Mouse (Mus musculus) brown adipose tissue, adult 24 weeks (tissue): ENCODE measurements around the gene Arhgap25. TPM values are rescaled to one million over a fixed set of nuclear protein-coding genes. Genes with fewer than 3 reads are reported as not detected.
"Not testable (repeated sequence)": the region's sequence is repeated elsewhere in the genome, so short reads cannot be mapped to it uniquely, and the experiment has no call there.

Source experiments
- H3K27ac ChIP-seq: fragments of 200-500 bp; replicated peaks from 2 replicates; pipeline ENCODE4 v1.5.1; 2012; ENCODE audit warnings: low read depth, mild to moderate bottlenecking, low read length
- H3K4me1 ChIP-seq: fragments of 200-500 bp; 2 replicates; pipeline ENCODE4 v1.6.1; 2012; ENCODE audit warnings: low read length, mixed read lengths; ENCODE audit not compliant: control insufficient read depth, insufficient read depth, insufficient read length
- H3K4me3 ChIP-seq: fragments of 200-500 bp; 2 replicates; pipeline ENCODE4 v1.5.1; 2012; ENCODE audit warnings: low read depth, mild to moderate bottlenecking, low read length, moderate library complexity; ENCODE audit not compliant: insufficient read depth
- polyA plus RNA-seq: library from polyadenylated mRNA; stranded (reverse); fragments of >200 nt; gene quantifications from 2 replicates; pipeline ENCODE4 v1.2.4, GENCODE M21; 2012; ENCODE audit not compliant: missing spikeins, insufficient read depth, insufficient read length

The Arhgap25 gene
- 1.5 and 2.3 TPM in 2 replicates for polyA plus RNA-seq

- H3K27ac ChIP-seq, result peak within 1 kb of the TSS; percentile 60
- H3K4me3 ChIP-seq, result peak within 1 kb of the TSS; percentile 41
- no peaks in the 10 kb centered on the region for H3K4me1 ChIP-seq
These were observed at the start of gene Arhgap25 for GRCm38 (mm10) chr6:87532953-87533710. TSS of gene Arhgap25 (minus strand) at chr6:87533259.

DNA sequence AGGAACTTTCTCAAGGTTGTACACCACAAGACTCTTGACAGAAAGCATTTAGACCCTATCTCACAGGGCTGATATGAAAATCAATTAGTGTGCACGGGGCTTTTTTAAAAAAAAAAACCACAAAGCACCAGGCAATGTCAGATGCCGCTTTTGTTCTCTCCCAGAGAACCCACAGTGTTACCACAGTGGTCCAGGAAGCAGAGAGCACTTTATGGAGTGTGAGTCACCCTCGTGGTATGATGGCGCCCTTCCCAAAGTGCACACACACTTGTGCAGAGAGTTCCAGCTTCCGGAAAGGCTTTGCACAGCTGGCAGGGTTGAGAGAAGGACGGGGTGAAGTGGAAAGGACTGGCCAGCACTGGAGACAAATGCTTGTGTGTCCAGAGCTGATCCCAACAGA is 49.4 kb upstream of the Arhgap25 start:
- Histone ChIP-seq H3K4me1 (no peaks in the 10 kb centered on the region), H3K27ac (no peak overlapping the region)

DNA sequence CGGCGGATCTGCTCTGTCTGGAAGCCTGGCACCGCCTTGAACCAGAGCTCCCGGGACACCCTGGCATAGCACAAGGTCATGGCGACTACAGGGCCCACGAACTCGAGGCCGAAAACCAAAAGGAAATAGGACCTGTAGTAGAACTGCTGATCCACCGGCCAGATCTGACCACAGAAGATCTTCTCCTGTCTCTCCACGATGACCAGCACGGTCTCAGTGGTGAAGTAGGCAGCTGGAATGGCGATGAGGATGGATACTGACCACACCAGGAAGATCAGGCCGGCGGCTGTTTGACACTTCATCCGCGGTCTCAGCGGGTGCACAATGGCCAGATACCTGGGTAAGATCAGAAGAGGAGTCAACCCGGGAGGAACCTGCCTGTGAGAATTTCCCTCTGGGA is 48.5 kb upstream of the Arhgap25 start:
- Histone ChIP-seq H3K4me1 (no peaks in the 10 kb centered on the region), H3K27ac (no peak overlapping the region), H3K4me3 (no peak overlapping the region)

More for the DNA sequence above, 49.4 kb upstream of the Arhgap25 start:
- no peak overlapping the region for H3K4me3 ChIP-seq

DNA sequence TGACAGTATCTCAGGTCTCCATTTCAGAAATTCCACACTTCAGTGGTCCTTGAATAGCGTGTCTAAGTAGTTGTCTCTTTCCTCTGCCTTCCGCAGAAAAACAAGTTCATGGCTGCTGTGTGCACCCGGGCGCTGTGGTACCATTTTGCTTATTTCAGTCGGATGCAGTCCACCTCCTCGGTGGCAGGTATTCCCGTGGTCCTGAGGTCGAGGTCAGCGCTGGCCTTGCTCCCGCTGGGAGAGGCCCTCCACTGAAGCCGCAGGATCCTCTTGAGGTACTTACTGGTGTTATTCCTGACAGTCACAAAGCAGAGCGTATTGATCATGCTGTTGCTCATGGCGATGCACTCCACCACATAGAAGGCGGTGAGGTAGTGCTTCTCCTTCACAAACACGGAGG is 48.0 kb upstream of the Arhgap25 start:
- H3K4me3 ChIP-seq, result no peak overlapping the region
- no peaks in the 10 kb centered on the region for H3K4me1 ChIP-seq
- no peak overlapping the region for H3K27ac ChIP-seq

DNA sequence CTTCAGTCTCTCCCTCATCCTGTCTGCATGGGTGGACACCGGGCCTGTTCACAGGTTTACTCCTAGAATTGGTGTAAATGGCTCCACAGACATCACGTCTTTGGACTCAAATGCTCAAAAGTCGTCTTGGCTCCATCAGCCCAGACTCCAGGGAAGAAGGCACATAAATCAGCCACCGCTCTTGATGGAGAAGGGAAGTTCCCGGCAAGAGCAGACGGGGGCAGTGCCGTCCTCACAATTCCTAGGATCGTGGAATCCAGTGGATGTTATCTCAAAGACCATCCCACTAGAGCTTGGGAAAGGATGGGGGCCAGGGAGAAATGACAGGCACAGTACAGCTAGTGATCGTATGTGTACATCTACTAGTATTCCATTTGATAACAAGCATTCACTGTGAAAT is 45.2 kb upstream of the Arhgap25 start:
- Histone ChIP-seq H3K27ac (no peak overlapping the region), H3K4me3 (no peak overlapping the region), H3K4me1 (no peaks in the 10 kb centered on the region)

GRCm38 (mm10) chr6:87576648-87577330 is 43.7 kb upstream of the Arhgap25 start:
- Histone ChIP-seq H3K4me3 (no peak overlapping the region), H3K27ac (no peak overlapping the region), H3K4me1 (no peaks in the 10 kb centered on the region)

DNA sequence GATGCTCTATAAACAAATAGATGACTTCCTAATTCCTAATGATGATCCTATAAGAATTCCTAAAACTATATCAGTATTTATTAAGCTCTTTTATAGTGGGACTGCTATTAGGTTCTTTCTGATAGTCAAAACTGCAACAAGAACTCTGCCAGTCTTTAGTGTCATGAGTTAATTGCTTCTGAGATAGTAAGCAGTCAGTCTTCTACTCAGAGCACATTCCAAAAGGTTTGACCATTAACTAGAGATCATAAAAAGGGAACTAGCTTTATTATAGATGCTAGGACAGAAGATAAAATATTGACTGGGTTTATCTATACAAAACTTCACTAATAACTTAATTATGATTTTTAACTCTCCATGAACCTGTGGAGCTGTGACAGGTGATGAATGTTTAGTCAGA is 38.8 kb upstream of the Arhgap25 start:
- not testable (repeated sequence) for H3K4me1 ChIP-seq, H3K27ac ChIP-seq, H3K4me3 ChIP-seq

DNA sequence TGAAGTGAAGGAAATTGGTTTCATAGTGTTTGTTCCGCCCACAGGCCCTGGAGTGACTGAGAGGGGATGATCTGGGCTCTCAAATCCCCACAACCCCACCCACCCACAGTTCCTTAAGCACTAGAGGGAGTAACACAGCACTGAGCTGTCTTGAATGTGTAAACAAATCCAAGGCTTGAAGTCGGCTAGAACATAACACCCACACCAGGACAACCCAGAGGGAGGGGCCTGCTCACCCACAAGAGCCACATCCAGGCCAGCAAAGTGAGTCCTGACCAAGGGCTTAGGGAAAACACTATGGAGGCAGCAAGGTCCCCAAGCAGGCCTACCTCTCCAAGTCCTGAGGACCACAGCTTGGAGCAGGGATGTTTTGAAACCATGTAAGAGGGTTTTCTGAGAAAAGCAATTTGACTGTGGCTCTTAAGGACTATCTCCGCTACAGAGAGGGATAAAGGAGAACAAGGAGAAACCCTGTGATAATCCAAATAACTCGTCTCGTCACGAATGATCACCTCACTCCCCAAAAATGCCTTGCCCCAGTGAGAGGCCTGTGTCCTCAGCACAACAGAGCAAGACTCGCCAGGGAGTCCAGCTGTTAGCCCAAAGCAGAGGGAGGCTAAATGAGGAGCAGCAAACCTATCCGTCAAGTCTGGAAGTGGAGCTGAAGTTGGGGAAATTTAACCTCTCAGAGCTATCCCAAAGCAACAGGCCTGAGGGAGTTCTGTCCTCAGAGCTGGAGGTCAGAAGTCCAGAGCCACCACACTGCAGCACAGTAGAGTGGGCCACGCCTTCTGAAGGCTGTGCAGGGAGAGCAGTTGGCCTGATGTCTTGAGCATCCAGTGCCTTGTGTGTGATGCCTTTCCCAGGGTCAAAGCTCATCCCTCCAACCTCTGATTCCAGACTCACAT is 34.9 kb upstream of the Arhgap25 start:
- H3K27ac ChIP-seq, result 0 out of 2 replicates have a peak overlapping the region, but pooled peaks have one; percentile 4

DNA sequence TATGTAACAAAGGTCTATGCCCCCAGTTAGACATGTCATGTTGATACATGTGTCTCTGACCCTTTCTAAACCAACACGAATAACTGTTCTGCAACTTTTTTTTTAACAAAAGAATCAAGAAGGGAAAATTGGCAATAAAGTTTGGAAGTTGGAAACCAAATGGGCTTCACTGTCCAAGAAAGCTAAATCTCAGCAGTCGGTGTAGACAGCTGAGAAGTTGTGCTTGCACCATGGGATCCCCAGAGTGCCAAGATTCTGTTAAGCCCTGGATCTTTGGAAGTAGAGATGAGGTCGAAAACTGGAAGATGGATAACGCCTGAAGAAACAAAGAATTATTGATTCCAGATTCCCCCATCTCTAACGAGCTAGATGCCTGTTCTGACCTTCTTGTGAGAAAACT is 32.1 kb upstream of the Arhgap25 start:
- no peak overlapping the region for H3K4me3 ChIP-seq
- no peaks in the 10 kb centered on the region for H3K4me1 ChIP-seq
- no peak overlapping the region for H3K27ac ChIP-seq

More for the DNA sequence above, 34.9 kb upstream of the Arhgap25 start:
- H3K4me3 ChIP-seq, result no peak overlapping the region
- H3K4me1 ChIP-seq, result no peaks in the 10 kb centered on the region

DNA sequence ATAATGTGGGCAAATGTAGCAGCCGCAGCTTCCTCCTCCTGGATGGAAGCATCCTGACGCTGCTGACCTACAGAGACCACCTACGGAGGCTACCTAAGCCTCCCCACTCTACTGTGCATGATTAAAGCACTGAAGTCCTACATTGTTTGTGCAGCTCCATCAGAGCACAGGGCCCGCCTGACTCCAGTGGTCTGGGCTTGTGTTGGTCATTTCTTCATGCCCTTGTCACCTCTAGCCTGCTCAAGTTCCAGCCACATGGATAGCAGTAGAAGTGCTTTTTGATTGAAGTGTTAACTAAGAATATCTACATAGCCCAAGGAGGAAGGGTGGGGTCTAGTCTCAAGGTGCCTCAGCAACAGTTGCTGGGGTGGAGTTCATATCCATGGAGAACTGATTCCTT is 31.3 kb upstream of the Arhgap25 start:
- Histone ChIP-seq H3K4me1 (no peaks in the 10 kb centered on the region), H3K27ac (no peak overlapping the region), H3K4me3 (no peak overlapping the region)

DNA sequence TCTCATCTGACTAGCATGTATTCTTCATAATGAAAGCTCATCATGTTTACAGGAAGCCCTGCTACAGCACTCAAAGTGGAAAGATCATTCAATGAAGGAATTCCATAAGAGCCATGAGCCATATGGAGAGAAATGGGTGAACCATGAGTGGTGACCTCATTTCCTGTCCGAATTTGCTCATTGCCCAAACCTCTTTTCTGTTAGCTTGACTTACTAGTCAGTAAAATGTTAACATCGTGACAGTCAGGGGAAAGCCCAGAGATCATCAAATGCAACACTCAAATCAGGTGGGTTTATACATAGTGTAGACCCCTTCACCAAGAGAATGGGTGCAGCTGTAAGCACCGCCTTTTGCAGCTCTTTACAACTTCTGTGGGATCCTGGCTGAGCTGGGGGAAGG is 20.7 kb upstream of the Arhgap25 start:
- H3K27ac ChIP-seq, result no peak overlapping the region
- no peak overlapping the region for H3K4me3 ChIP-seq
- no peaks in the 10 kb centered on the region for H3K4me1 ChIP-seq

GRCm38 (mm10) chr6:87552054-87552807 is 19.2 kb upstream of the Arhgap25 start:
- H3K27ac ChIP-seq, result no peak overlapping the region
- no peak overlapping the region for H3K4me3 ChIP-seq
- H3K4me1 ChIP-seq, result no peaks in the 10 kb centered on the region

GRCm38 (mm10) chr6:87547836-87548235 is 14.8 kb upstream of the Arhgap25 start:
- Histone ChIP-seq H3K4me3 (no peak overlapping the region), H3K27ac (no peak overlapping the region)

GRCm38 (mm10) chr6:87547431-87547830 is 14.4 kb upstream of the Arhgap25 start:
- no peak overlapping the region for H3K27ac ChIP-seq
- H3K4me1 ChIP-seq, result no peaks in the 10 kb centered on the region
- H3K4me3 ChIP-seq, result no peak overlapping the region

More at GRCm38 (mm10) chr6:87547836-87548235, 14.8 kb upstream of the Arhgap25 start:
- no peaks in the 10 kb centered on the region for H3K4me1 ChIP-seq
